Mouse (Mus musculus): Measurements from ENCODE around the gene Cct6b.
A peak's percentile ranks its signal among the peaks of the same experiment; 100 is the strongest.
"Not testable (repeated sequence)": the region's sequence is repeated elsewhere in the genome, so short reads cannot be mapped to it uniquely, and the experiment has no call there.

Gene Cct6b

GRCm38 (mm10) chr11:82699865-82700410, 64.2 kb downstream of the Cct6b start:
- no peak for DNase-seq

DNA sequence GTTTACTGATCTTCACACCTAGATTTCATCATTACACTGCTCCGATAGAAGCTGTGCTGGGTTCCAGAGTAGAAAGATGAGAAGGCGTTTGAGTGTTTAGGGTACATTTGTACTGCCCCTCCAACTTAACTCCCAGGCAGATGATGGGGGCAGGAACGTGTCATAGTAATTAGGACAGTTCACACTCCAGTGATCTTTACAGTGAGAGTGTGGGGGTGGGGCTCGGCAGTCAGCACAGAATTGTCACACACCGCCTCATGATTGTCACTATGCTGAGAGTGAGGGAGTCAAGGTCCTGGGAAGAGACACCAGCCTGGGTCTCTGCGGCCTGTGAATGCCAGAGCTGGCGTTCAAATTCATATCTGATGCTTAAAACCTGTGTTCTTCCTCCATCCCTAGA, 68.2 kb downstream of the Cct6b start:
- DNase-seq, result no peak

GRCm38 (mm10) chr11:82694947-82695346, 69.2 kb downstream of the Cct6b start:
- DNase-seq, result not testable (repeated sequence)

GRCm38 (mm10) chr11:82692668-82693067, 71.5 kb downstream of the Cct6b start:
- no peak for DNase-seq

DNA sequence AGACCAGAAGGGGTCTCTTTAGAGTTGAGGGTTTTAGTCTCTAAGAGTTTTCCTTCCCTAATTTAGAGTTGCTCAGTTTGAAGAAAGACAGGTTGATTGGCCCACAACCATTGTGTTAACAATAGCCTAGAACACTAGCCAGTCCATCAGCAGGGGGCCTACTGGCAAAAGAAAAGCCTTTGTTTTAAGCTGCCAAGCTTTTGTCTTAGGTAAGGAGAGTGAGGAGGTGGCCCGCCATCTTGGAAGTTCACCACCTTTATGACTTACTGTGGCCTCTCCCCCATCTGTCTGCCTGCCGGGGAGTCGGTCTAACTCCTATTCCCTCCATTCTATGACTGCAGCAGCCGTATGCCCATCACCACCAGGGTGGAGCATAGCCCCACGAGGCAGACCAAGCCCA, 73.6 kb downstream of the Cct6b start:
- peak in 1 of 2 experiments; percentile 12 for DNase-seq

GRCm38 (mm10) chr11:82687668-82688067, 76.5 kb downstream of the Cct6b start:
- no peak for DNase-seq

- peak; percentile 61 to 68 for DNase-seq
These were observed 79.4 kb downstream of the Cct6b start for GRCm38 (mm10) chr11:82684676-82685075.

GRCm38 (mm10) chr11:82683765-82684505, 80.2 kb downstream of the Cct6b start:
- DNase-seq, result peak; percentile 84 to 90

DNA sequence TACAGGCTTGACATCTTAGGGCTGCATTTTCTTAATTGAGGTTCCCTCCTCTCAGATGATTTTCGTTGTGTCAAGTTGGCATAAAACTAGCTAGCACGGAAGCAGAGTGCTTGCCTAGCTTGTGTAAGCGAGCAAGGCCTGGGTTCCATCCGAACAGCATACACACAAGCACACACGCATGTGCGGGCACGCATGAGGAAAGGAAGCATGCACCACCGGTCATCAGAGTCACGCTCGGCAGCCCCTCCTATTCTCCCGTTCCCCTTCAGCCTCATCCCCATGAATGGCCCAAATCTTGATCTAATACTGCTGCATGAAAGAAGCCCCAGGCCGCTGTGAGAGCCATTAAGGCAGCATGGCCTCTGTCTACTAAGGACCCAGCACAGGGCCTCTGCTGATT, 85.6 kb downstream of the Cct6b start:
- DNase-seq, result no peak
